Mouse (Mus musculus) cerebellum, adult 2 months (tissue): Measurements from ENCODE around the gene Slc38a10. TPM values are rescaled to one million over a fixed set of nuclear protein-coding genes. Genes with fewer than 3 reads are reported as not detected.
A peak's percentile ranks its signal among the peaks of the same experiment; 100 is the strongest.

ENCODE experiments used
- DNase-seq, 2 experiments: peaks; one replicate each; pipeline ENCODE4 v3.0.0; 2021
- H3K27ac ChIP-seq: fragments of 200-500 bp; 2 replicates; pipeline ENCODE4 v1.5.1; 2012; ENCODE audit warnings: low read length, control low read depth, inconsistent platforms; ENCODE audit not compliant: insufficient read depth
- H3K27me3 ChIP-seq: fragments of 200-500 bp; 2 replicates; pipeline ENCODE4 v1.6.1; 2012; ENCODE audit warnings: inconsistent platforms, mild to moderate bottlenecking, low read length, moderate library complexity; ENCODE audit not compliant: control insufficient read depth, insufficient read depth
- H3K4me1 ChIP-seq: fragments of 200-500 bp; 2 replicates; pipeline ENCODE4 v1.6.1; 2011; ENCODE audit warnings: low read length; ENCODE audit not compliant: control insufficient read depth, insufficient read depth
- H3K4me3 ChIP-seq: fragments of 200-500 bp; replicated peaks from 2 replicates; pipeline ENCODE3; 2011; ENCODE audit warnings: mild to moderate bottlenecking, low read depth, low read length, control low read depth; ENCODE audit not compliant: insufficient read depth
- CTCF ChIP-seq: fragments of 200-500 bp; IDR thresholded peaks from 2 replicates; pipeline ENCODE4 v1.5.1; 2011; ENCODE audit warnings: low read depth, mild to moderate bottlenecking, control low read depth, low read length, moderate library complexity, borderline replicate concordance; ENCODE audit not compliant: insufficient read depth
- POLR2A ChIP-seq: fragments of 200-500 bp; IDR thresholded peaks from 2 replicates; pipeline ENCODE4 v1.6.1; 2011; ENCODE audit warnings: low read length, control low read depth, borderline replicate concordance; ENCODE audit not compliant: insufficient read depth
- WGBS: fragments of 180-500 bp; shearing (Covaris S2); methylation state at CpG from one replicate; pipeline ENCODE4 v1.1.7; 2018; 5-methylcytosine and 5-hydroxymethylcytosine counted together
- polyA plus RNA-seq: library from polyadenylated mRNA; depleted of rRNA; stranded (reverse); fragments of >200 nt; gene quantifications from 2 replicates; pipeline ENCODE4 v1.2.3, GENCODE M21; 2012

The Slc38a10 gene
- polyA plus RNA-seq, 1 experiment: 73.2 TPM

GRCm38 (mm10) chr11:120080282-120080681 lies 70.9 kb downstream of the Slc38a10 start:
- Histone ChIP-seq H3K4me1 (peaks cover 9% of the 10 kb centered on the region), H3K4me3 (no peak overlapping the region), H3K27me3 (no peaks in the 10 kb centered on the region), H3K27ac (no peak overlapping the region)
- DNase-seq: no peak
- TF ChIP-seq POLR2A: no peak
- TF ChIP-seq CTCF: no peak
- 82% methylated on average over 6 of the region's 6 CpGs for WGBS

DNA sequence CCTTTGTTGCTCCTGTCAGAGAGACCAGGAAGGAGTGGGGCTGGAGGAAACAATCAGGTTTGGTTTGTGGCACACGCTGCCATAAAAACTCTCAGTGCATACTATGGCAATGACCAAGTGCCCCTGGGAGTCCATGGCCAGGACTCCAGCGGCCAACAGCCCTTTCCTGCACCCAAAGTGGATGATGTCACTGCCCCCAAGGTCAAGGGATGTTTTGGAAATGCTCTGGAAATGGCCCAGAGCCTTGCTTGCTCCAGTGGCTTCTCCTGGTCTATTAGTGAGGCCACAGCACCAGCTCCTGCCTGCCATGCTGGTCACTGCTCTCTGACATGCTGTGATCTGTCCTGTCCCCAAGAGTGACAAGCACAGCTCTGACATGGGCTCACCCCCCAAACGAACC lies 75.0 kb downstream of the Slc38a10 start:
- no peak overlapping the region for H3K27ac ChIP-seq
- WGBS: 85% methylated on average over 3 of the region's 3 CpGs
- H3K27me3 ChIP-seq: no peaks in the 10 kb centered on the region
- H3K4me3 ChIP-seq: no peak overlapping the region
- TF ChIP-seq POLR2A: no peak
- no peak for TF ChIP-seq CTCF
- no peaks in the 10 kb centered on the region for H3K4me1 ChIP-seq
- DNase-seq: no peak

DNA sequence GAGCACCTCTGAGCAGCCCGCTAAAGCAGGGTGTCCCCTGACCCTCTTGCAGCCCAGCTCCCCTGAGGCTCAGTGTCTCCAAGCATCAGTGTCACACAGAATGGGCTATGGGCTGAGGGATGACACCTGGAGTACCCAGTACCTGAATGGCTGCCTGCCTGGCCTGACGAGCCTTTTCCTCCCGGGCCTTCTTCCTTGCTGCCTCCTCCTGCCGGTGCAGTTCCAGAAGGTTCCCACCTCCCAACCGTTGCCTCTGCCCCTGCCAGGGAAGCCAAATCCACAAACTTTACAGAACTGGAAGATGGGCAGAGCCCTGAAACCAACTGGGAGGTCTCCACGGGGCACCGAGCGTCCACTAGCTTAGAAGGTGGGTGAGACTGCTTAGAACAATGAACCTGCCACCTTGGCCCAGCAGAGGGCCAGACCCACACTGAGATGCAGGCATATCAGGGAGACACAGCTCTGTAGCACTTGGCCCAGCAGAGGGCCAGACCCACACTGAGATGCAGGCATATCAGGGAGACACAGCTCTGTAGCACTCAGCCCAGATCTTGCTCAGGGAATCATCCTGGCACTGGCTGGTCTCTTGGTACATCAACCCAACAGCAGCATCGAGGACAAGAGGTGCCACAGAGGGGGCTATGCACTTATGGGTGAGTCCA lies 78.0 kb downstream of the Slc38a10 start:
- 83% methylated on average over 9 of the region's 9 CpGs for whole genome bisulfite sequencing
- TF ChIP-seq POLR2A (no peak), CTCF (no peak)
- Histone ChIP-seq H3K4me1 (no peaks in the 10 kb centered on the region), H3K4me3 (no peak overlapping the region), H3K27ac (no peak overlapping the region), H3K27me3 (no peaks in the 10 kb centered on the region)
- DNase-seq: no peak

DNA sequence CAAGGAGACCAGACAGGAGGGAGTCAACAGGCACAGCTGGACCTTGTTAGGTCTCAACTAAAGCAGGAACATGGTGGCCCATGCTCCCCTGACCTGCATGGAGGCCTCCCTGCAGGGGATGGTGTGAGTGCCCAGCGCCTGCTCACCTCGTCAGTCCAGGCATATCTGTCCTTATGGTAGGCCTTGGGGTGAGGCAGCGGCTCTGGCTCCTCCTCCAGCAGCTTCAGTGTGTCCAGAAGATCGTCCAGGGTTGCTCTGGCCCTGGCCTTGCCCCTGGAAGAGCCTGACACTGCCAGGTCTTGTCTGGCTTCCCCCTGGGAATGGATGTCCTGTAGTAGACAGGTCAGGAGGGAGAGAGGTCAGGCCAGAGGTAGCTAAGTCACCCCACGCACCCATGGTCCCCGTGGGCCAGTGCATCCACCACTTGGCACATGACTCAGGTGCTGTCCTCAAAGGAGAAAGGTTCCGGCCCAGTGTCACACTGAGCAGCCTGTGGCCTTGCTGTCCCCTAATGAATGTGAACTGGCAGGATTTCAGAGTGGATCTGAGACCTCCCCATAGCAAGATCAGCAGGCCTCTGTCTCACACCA lies 79.3 kb downstream of the Slc38a10 start:
- Histone ChIP-seq H3K4me1 (no peaks in the 10 kb centered on the region), H3K27me3 (no peaks in the 10 kb centered on the region), H3K4me3 (no peak overlapping the region), H3K27ac (no peak overlapping the region)
- no peak for DNase-seq
- WGBS: 78% methylated on average over 7 of the region's 7 CpGs
- no peak for TF ChIP-seq CTCF
- no peak for TF ChIP-seq POLR2A

DNA sequence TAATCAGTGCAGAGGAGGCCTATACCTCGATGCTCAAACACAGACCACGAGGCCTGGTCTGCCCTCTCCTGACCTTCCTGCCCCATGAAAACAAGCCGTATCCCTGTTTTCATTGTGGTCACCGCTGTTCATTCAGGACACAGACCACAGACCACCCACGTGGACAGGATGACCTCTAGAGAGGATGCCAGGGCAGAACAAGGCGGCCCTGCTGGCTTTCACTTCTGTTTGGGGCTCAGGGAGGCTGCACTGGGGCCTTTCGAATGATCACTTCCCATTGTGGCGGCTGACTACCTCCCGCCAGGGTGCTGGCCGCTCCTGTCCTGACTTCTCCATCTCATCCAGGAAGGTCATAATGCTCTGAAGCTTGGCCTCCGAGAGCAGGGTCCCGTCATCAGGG lies 80.1 kb downstream of the Slc38a10 start:
- 50% methylated on average over 12 of the region's 12 CpGs for WGBS
- no peak overlapping the region for H3K4me3 ChIP-seq
- H3K27me3 ChIP-seq: no peaks in the 10 kb centered on the region
- DNase-seq: no peak
- TF ChIP-seq CTCF (no peak), POLR2A (no peak)
- H3K4me1 ChIP-seq: peaks cover 4% of the 10 kb centered on the region; the same call in 1 of the 2 replicates
- no peak overlapping the region for H3K27ac ChIP-seq

GRCm38 (mm10) chr11:120070286-120070930 lies 80.7 kb downstream of the Slc38a10 start:
- no peaks in the 10 kb centered on the region for H3K27me3 ChIP-seq
- H3K4me1 ChIP-seq: peaks cover 11% of the 10 kb centered on the region
- no peak overlapping the region for H3K27ac ChIP-seq
- TF ChIP-seq POLR2A: no peak
- TF ChIP-seq CTCF: no peak
- 85% methylated on average over 27 of the region's 27 CpGs for WGBS
- no peak overlapping the region for H3K4me3 ChIP-seq
- no peak for DNase-seq

GRCm38 (mm10) chr11:120069261-120069660 lies 81.9 kb downstream of the Slc38a10 start:
- 52% methylated on average over 11 of the region's 11 CpGs for WGBS
- no peaks in the 10 kb centered on the region for H3K27me3 ChIP-seq
- TF ChIP-seq POLR2A (no peak), CTCF (no peak)
- H3K4me3 ChIP-seq: no peak overlapping the region
- peaks cover 15% of the 10 kb centered on the region for H3K4me1 ChIP-seq
- no peak overlapping the region for H3K27ac ChIP-seq
- DNase-seq: no peak

GRCm38 (mm10) chr11:120067834-120068233 lies 83.3 kb downstream of the Slc38a10 start:
- Histone ChIP-seq H3K4me1 (peaks cover 15% of the 10 kb centered on the region), H3K27ac (no peak overlapping the region), H3K4me3 (no peak overlapping the region), H3K27me3 (no peaks in the 10 kb centered on the region)
- 73% methylated on average over 17 of the region's 17 CpGs for WGBS
- TF ChIP-seq CTCF (peak; percentile 31; the same call in 1 of the 2 replicates), POLR2A (no peak)
- peak in 1 of 2 experiments; percentile 29 for DNase-seq
